Mouse (Mus musculus) C2C12 (cell line): ENCODE data around the gene Nudcd3.

Experiments
- CTCF ChIP-seq: IDR thresholded peaks from one replicate; pipeline ENCODE4 v1.5.1; 2011; ENCODE audit not compliant: control insufficient read depth, insufficient read depth, insufficient read length
- MYOG ChIP-seq: IDR thresholded peaks from one replicate; pipeline ENCODE4 v1.6.1; 2011; ENCODE audit not compliant: control insufficient read depth, insufficient read length; ENCODE audit errors: extremely low read depth

GRCm38 (mm10) chr11:6111734-6112484, 88.3 kb downstream of the Nudcd3 start:
- TF ChIP-seq CTCF (no peak), MYOG (no peak)
